Mouse (Mus musculus) C2C12 (cell line): ENCODE data around the gene Zfp428.

Source experiments
- CTCF ChIP-seq: IDR thresholded peaks from one replicate; pipeline ENCODE4 v1.5.1; 2011; ENCODE audit not compliant: control insufficient read depth, insufficient read depth, insufficient read length
- MYOG ChIP-seq: IDR thresholded peaks from one replicate; pipeline ENCODE4 v1.6.1; 2011; ENCODE audit not compliant: control insufficient read depth, insufficient read length; ENCODE audit errors: extremely low read depth

DNA sequence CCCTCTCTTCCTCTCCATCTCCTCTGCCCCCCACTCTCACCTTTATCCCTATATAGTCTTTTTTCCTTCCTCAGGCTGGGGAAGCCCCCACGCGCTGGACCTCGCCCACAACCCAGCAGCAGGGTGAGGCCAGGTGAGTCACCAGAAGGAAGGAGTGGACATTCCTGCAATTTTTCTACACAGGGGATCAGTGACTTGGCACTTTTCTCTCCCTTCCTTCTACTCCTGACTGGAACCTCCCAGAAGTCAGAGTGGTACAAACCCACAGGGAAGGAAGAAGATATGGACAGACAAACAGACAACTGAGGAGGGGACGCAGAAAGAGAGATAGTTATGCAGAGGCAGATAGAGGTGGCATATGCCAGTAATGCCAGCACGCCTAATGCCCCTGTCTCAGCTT, 47.4 kb upstream of the Zfp428 start:
- TF ChIP-seq CTCF (no peak), MYOG (no peak)
